Mouse (Mus musculus): ENCODE measurements around the gene Defb28. TPM values are rescaled to one million over a fixed set of nuclear protein-coding genes. Genes with fewer than 3 reads are reported as not detected.
A peak's percentile ranks its signal among the peaks of the same experiment; 100 is the strongest.

The Defb28 gene
- polyA plus RNA-seq, 1 experiment from 2014 or later, result not detected

- no peak for ATAC-seq (ENCODE audit: low read depth)
- Histone ChIP-seq H3K36me3 (ENCODE audit: control insufficient read depth, insufficient read depth, low read length) (no peaks in the 10 kb centered on the region), H3K27ac (ENCODE audit: low read depth, low read length) (no peak overlapping the region), H3K4me2 (ENCODE audit: low read depth, low read length) (no peak overlapping the region), H3K9ac (replicated peaks; ENCODE audit: low read depth, low read length) (no peak overlapping the region), H3K4me3 (ENCODE audit: low read depth, low read length) (no peak overlapping the region), H3K27me3 (ENCODE audit: control insufficient read depth, insufficient read depth, low read length) (no peaks in the 10 kb centered on the region), H3K9me3 (ENCODE audit: control insufficient read depth, low read length) (no peaks in the 10 kb centered on the region), H3K4me1 (ENCODE audit: control insufficient read depth, insufficient read depth, low read length) (no peaks in the 10 kb centered on the region)
- 60% methylated on average over 4 of the region's 4 CpGs for WGBS
These were observed 25.4 kb downstream of the Defb28 start for GRCm38 (mm10) chr2:152543478-152543877.

GRCm38 (mm10) chr2:152544691-152545090 is 26.6 kb downstream of the Defb28 start:
- Histone ChIP-seq H3K4me1 (ENCODE audit: control insufficient read depth, insufficient read depth, low read length) (no peaks in the 10 kb centered on the region), H3K36me3 (ENCODE audit: control insufficient read depth, insufficient read depth, low read length) (no peaks in the 10 kb centered on the region), H3K27ac (ENCODE audit: low read depth, low read length) (no peak overlapping the region), H3K27me3 (ENCODE audit: control insufficient read depth, insufficient read depth, low read length) (no peaks in the 10 kb centered on the region), H3K4me2 (ENCODE audit: low read depth, low read length) (no peak overlapping the region), H3K9ac (replicated peaks; ENCODE audit: low read depth, low read length) (no peak overlapping the region), H3K4me3 (ENCODE audit: low read depth, low read length) (no peak overlapping the region), H3K9me3 (ENCODE audit: control insufficient read depth, low read length) (no peaks in the 10 kb centered on the region)
- WGBS, result 19% methylated on average over 4 of the region's 4 CpGs
- ATAC-seq (ENCODE audit: low read depth), result peak; percentile 60; the same call in 1 of the 2 replicates

- Histone ChIP-seq H3K4me2 (ENCODE audit: low read depth, low read length) (no peak overlapping the region), H3K36me3 (ENCODE audit: control insufficient read depth, insufficient read depth, low read length) (no peaks in the 10 kb centered on the region), H3K9me3 (ENCODE audit: control insufficient read depth, low read length) (no peaks in the 10 kb centered on the region), H3K27me3 (ENCODE audit: control insufficient read depth, insufficient read depth, low read length) (no peaks in the 10 kb centered on the region), H3K4me1 (ENCODE audit: control insufficient read depth, insufficient read depth, low read length) (no peaks in the 10 kb centered on the region), H3K4me3 (ENCODE audit: low read depth, low read length) (no peak overlapping the region), H3K27ac (ENCODE audit: low read depth, low read length) (no peak overlapping the region), H3K9ac (replicated peaks; ENCODE audit: low read depth, low read length) (no peak overlapping the region)
- 80% methylated on average over 5 of the region's 5 CpGs for WGBS
- no peak for ATAC-seq (ENCODE audit: low read depth)
These were observed 30.1 kb downstream of the Defb28 start for GRCm38 (mm10) chr2:152548124-152548523.

- H3K4me3 ChIP-seq (ENCODE audit: low read depth, low read length), result no peak overlapping the region
- no peak overlapping the region for H3K27ac ChIP-seq (ENCODE audit: low read depth, low read length)
- 16% methylated on average over 16 of the region's 16 CpGs for WGBS
- H3K4me2 ChIP-seq (ENCODE audit: low read depth, low read length), result no peak overlapping the region; the same call in 1 of the 2 replicates
- H3K27me3 ChIP-seq (ENCODE audit: control insufficient read depth, insufficient read depth, low read length), result no peaks in the 10 kb centered on the region
- H3K36me3 ChIP-seq (ENCODE audit: control insufficient read depth, insufficient read depth, low read length), result no peaks in the 10 kb centered on the region
- no peaks in the 10 kb centered on the region for H3K9me3 ChIP-seq (ENCODE audit: control insufficient read depth, low read length)
- no peak overlapping the region for H3K9ac ChIP-seq (replicated peaks; ENCODE audit: low read depth, low read length)
- no peaks in the 10 kb centered on the region for H3K4me1 ChIP-seq (ENCODE audit: control insufficient read depth, insufficient read depth, low read length)
- ATAC-seq (ENCODE audit: low read depth), result peak; percentile 60; the same call in 1 of the 2 replicates
These were observed 35.8 kb downstream of the Defb28 start for GRCm38 (mm10) chr2:152553774-152554423.

GRCm38 (mm10) chr2:152556655-152557054 is 38.6 kb downstream of the Defb28 start:
- Histone ChIP-seq H3K4me2 (ENCODE audit: low read depth, low read length) (no peak overlapping the region), H3K4me1 (ENCODE audit: control insufficient read depth, insufficient read depth, low read length) (no peaks in the 10 kb centered on the region), H3K36me3 (ENCODE audit: control insufficient read depth, insufficient read depth, low read length) (no peaks in the 10 kb centered on the region), H3K9me3 (ENCODE audit: control insufficient read depth, low read length) (no peaks in the 10 kb centered on the region), H3K9ac (replicated peaks; ENCODE audit: low read depth, low read length) (no peak overlapping the region), H3K27me3 (ENCODE audit: control insufficient read depth, insufficient read depth, low read length) (no peaks in the 10 kb centered on the region), H3K4me3 (ENCODE audit: low read depth, low read length) (no peak overlapping the region), H3K27ac (ENCODE audit: low read depth, low read length) (no peak overlapping the region)
- ATAC-seq (ENCODE audit: low read depth), result no peak
- 89% methylated on average over 7 of the region's 7 CpGs for WGBS

GRCm38 (mm10) chr2:152569038-152569437 is 51.0 kb downstream of the Defb28 start, which contains the start of gene Gm17416:
Gene Gm17416 (plus strand): TSS chr2:152569338.
- WGBS, result 88% methylated on average over 5 of the region's 5 CpGs
- no peak within 1 kb of the TSS for H3K9ac ChIP-seq (replicated peaks; ENCODE audit: low read depth, low read length)
- no peak for ATAC-seq (ENCODE audit: low read depth)
- no peaks in the 10 kb centered on the region for H3K27me3 ChIP-seq (ENCODE audit: control insufficient read depth, insufficient read depth, low read length)
- H3K36me3 ChIP-seq (ENCODE audit: control insufficient read depth, insufficient read depth, low read length), result no peaks in the 10 kb centered on the region
- no peaks in the 10 kb centered on the region for H3K4me1 ChIP-seq (ENCODE audit: control insufficient read depth, insufficient read depth, low read length)
- H3K27ac ChIP-seq (ENCODE audit: low read depth, low read length), result no peak within 1 kb of the TSS
- H3K9me3 ChIP-seq (ENCODE audit: control insufficient read depth, low read length), result no peaks in the 10 kb centered on the region
- no peak within 1 kb of the TSS for H3K4me3 ChIP-seq (ENCODE audit: low read depth, low read length)
- no peak within 1 kb of the TSS for H3K4me2 ChIP-seq (ENCODE audit: low read depth, low read length)

GRCm38 (mm10) chr2:152569881-152570280 is 51.8 kb downstream of the Defb28 start:
- no peaks in the 10 kb centered on the region for H3K36me3 ChIP-seq (ENCODE audit: control insufficient read depth, insufficient read depth, low read length)
- WGBS, result 82% methylated on average over 4 of the region's 4 CpGs
- ATAC-seq (ENCODE audit: low read depth), result no peak

GRCm38 (mm10) chr2:152570313-152570712 is 52.3 kb downstream of the Defb28 start:
- 88% methylated on average over 6 of the region's 6 CpGs for WGBS
- no peak for ATAC-seq (ENCODE audit: low read depth)

More at GRCm38 (mm10) chr2:152569881-152570280, 51.8 kb downstream of the Defb28 start:
- Histone ChIP-seq H3K9ac (replicated peaks; ENCODE audit: low read depth, low read length) (no peak overlapping the region), H3K27me3 (ENCODE audit: control insufficient read depth, insufficient read depth, low read length) (no peaks in the 10 kb centered on the region), H3K4me1 (ENCODE audit: control insufficient read depth, insufficient read depth, low read length) (no peaks in the 10 kb centered on the region), H3K4me3 (ENCODE audit: low read depth, low read length) (no peak overlapping the region), H3K9me3 (ENCODE audit: control insufficient read depth, low read length) (no peaks in the 10 kb centered on the region), H3K4me2 (ENCODE audit: low read depth, low read length) (no peak overlapping the region), H3K27ac (ENCODE audit: low read depth, low read length) (no peak overlapping the region)

More at GRCm38 (mm10) chr2:152570313-152570712, 52.3 kb downstream of the Defb28 start:
- Histone ChIP-seq H3K27ac (ENCODE audit: low read depth, low read length) (no peak overlapping the region), H3K36me3 (ENCODE audit: control insufficient read depth, insufficient read depth, low read length) (no peaks in the 10 kb centered on the region), H3K4me1 (ENCODE audit: control insufficient read depth, insufficient read depth, low read length) (no peaks in the 10 kb centered on the region), H3K4me3 (ENCODE audit: low read depth, low read length) (no peak overlapping the region), H3K4me2 (ENCODE audit: low read depth, low read length) (no peak overlapping the region), H3K9me3 (ENCODE audit: control insufficient read depth, low read length) (no peaks in the 10 kb centered on the region), H3K27me3 (ENCODE audit: control insufficient read depth, insufficient read depth, low read length) (no peaks in the 10 kb centered on the region), H3K9ac (replicated peaks; ENCODE audit: low read depth, low read length) (no peak overlapping the region)
